Mouse (Mus musculus): Measurements from ENCODE around the gene Adcy4. TPM values are rescaled to one million over a fixed set of nuclear protein-coding genes. Genes with fewer than 3 reads are reported as not detected.
A peak's percentile ranks its signal among the peaks of the same experiment; 100 is the strongest.

Gene Adcy4
- polyA plus RNA-seq, 1 experiment from 2014 or later, result 14.5 TPM

DNA sequence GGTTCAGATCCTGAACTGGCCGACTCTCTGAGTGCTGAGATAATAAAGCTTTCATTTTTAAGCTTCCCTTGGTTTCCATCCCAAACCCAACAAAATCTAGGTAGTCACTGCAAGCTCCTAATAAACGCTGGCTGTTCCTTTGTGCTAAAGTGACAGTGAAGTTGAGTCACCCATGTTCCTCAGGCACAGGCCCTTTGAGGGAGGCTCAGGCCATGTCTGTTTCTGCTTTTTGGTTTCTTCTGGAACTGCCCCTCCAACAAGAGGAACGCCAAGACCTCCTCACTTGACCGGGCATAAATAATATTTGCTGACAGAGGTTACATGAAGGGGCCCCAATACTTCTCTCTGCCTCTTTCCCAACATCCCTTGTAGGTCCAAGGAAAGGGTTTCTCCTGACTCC is 48.1 kb downstream of the Adcy4 start:
- no peak overlapping the region for H3K27ac ChIP-seq
- H3K27me3 ChIP-seq (ENCODE audit: insufficient read depth, poor library complexity, severe bottlenecking), result 0 out of 2 replicates have a peak, but pooled peaks cover 4% of the 10 kb centered on the region
- peaks cover 27% of the 10 kb centered on the region for H3K36me3 ChIP-seq
- no peaks in the 10 kb centered on the region for H3K4me1 ChIP-seq
- 82% methylated on average over 4 of the region's 4 CpGs for WGBS
- H3K9me3 ChIP-seq, result no peaks in the 10 kb centered on the region
- H3K4me3 ChIP-seq, result no peak overlapping the region
- DNase-seq (ENCODE audit: low spot score), result no peak

DNA sequence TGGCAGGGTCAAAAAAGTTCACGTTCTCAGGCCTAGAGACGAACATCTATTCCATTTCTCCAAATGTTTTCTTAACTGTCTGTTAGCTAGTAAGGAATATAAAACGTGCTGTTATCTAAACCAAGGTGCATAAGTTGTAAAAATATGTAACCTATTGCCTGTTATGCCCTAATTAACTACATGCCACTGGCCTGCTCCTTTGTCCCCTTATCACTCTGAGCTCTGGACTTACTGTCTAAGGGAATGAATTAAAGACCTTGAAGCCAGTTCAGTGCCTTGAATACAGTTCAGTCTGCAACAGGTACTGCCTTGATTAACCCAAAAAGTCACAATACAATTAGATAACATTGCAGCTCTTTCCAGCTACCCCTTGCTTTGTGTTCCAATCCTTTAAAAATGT is 48.6 kb downstream of the Adcy4 start:
- peaks cover 22% of the 10 kb centered on the region for H3K36me3 ChIP-seq
- WGBS, result 64% methylated on average over 3 of the region's 3 CpGs
- no peaks in the 10 kb centered on the region for H3K4me1 ChIP-seq
- no peak overlapping the region for H3K27ac ChIP-seq
- 0 out of 2 replicates have a peak, but pooled peaks cover 7% of the 10 kb centered on the region for H3K27me3 ChIP-seq (ENCODE audit: insufficient read depth, poor library complexity, severe bottlenecking)
- no peaks in the 10 kb centered on the region for H3K9me3 ChIP-seq
- no peak overlapping the region for H3K4me3 ChIP-seq
- DNase-seq (ENCODE audit: low spot score), result no peak

DNA sequence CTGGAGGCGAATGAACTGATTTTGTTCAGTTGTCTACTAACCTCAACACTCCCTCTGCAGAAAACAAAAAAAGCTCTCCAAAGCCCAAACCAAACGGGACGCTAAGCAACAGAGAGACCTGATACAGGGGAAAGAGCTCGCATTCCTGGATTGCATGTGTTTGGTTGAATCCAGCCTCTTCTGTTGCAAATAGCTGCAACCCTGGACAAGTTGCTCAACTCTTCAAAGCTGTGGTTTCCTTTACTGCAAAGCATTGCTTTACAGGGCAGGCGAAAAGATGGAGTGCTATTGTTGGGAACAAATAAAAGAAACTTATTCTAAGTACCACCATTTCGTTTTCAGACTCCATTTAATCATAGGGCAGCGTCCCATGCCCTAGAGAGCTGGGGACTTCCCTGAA is 49.0 kb downstream of the Adcy4 start:
- Histone ChIP-seq H3K4me3 (no peak overlapping the region), H3K4me1 (no peaks in the 10 kb centered on the region), H3K27me3 (ENCODE audit: insufficient read depth, poor library complexity, severe bottlenecking) (0 out of 2 replicates have a peak, but pooled peaks cover 12% of the 10 kb centered on the region), H3K9me3 (no peaks in the 10 kb centered on the region), H3K27ac (no peak overlapping the region), H3K36me3 (peaks cover 18% of the 10 kb centered on the region)
- DNase-seq (ENCODE audit: low spot score), result no peak
- 76% methylated on average over 7 of the region's 7 CpGs for WGBS

DNA sequence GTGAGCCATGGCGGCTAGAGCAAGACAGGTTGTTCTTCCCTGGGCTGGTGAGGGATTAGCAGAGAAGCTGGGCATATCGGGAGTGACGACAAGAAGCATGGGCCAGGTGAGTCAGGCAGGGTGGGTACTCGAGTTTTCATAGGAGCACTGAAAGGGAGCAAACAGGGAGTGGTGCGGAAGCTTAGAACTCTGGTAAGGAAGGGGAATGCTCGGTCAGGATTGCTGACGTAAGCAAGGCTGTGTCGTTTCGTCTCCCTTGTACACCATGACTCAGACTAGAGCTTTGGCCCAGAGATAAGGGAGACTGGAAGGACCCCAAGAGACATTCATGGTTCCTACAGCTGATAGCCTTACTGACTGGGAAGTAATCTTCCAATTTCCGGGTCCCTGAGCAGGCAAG is 50.0 kb downstream of the Adcy4 start:
- WGBS, result 57% methylated on average over 10 of the region's 10 CpGs
- no peak overlapping the region for H3K27ac ChIP-seq
- H3K4me3 ChIP-seq, result 0 out of 2 replicates have a peak overlapping the region, but pooled peaks have one; percentile 2
- peak; percentile 68 for DNase-seq (ENCODE audit: low spot score)
- peaks cover 8% of the 10 kb centered on the region; the same call in 1 of the 2 replicates for H3K36me3 ChIP-seq
- H3K27me3 ChIP-seq (ENCODE audit: insufficient read depth, poor library complexity, severe bottlenecking), result 0 out of 2 replicates have a peak, but pooled peaks cover 12% of the 10 kb centered on the region
- H3K9me3 ChIP-seq, result no peaks in the 10 kb centered on the region
- no peaks in the 10 kb centered on the region for H3K4me1 ChIP-seq

GRCm38 (mm10) chr14:55730531-55731032 is 53.3 kb downstream of the Adcy4 start:
- H3K27me3 ChIP-seq (ENCODE audit: insufficient read depth, poor library complexity, severe bottlenecking), result 0 out of 2 replicates have a peak, but pooled peaks cover 17% of the 10 kb centered on the region
- no peaks in the 10 kb centered on the region for H3K4me1 ChIP-seq
- H3K4me3 ChIP-seq, result no peak overlapping the region
- WGBS, result 79% methylated on average over 7 of the region's 7 CpGs
- no peaks in the 10 kb centered on the region for H3K36me3 ChIP-seq
- H3K9me3 ChIP-seq, result no peaks in the 10 kb centered on the region
- H3K27ac ChIP-seq, result no peak overlapping the region
- DNase-seq (ENCODE audit: low spot score), result no peak

DNA sequence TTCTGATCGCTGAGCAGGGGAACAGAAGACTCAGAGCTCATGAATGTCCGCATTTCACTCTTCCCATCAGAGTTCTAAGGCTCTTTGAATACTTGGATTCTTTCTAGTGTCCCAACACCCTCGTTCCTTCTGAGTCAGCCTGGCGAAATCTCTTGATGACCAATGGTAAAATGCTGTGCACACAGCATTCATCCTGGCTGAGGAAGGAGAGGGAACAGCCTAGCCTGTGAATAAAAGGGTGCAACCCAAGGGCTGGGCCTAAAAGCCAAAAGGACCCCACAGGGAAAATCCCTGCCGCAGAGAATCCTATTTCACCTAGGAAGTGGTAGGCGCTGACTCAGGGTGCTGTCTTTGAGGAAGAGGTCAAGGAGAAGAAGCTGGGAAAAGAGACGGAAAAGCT is 53.8 kb downstream of the Adcy4 start:
- WGBS, result 76% methylated on average over 7 of the region's 7 CpGs
- Histone ChIP-seq H3K36me3 (no peaks in the 10 kb centered on the region), H3K4me3 (no peak overlapping the region), H3K27me3 (ENCODE audit: insufficient read depth, poor library complexity, severe bottlenecking) (0 out of 2 replicates have a peak, but pooled peaks cover 17% of the 10 kb centered on the region), H3K9me3 (no peaks in the 10 kb centered on the region), H3K4me1 (no peaks in the 10 kb centered on the region), H3K27ac (no peak overlapping the region)
- DNase-seq (ENCODE audit: low spot score), result no peak

GRCm38 (mm10) chr14:55727889-55728685 is 55.8 kb downstream of the Adcy4 start:
- Histone ChIP-seq H3K36me3 (no peaks in the 10 kb centered on the region), H3K4me1 (no peaks in the 10 kb centered on the region), H3K27ac (no peak overlapping the region), H3K27me3 (ENCODE audit: insufficient read depth, poor library complexity, severe bottlenecking) (0 out of 2 replicates have a peak, but pooled peaks cover 17% of the 10 kb centered on the region), H3K4me3 (no peak overlapping the region), H3K9me3 (no peaks in the 10 kb centered on the region)
- peak; percentile 66 for DNase-seq (ENCODE audit: low spot score)
- WGBS, result 69% methylated on average over 8 of the region's 8 CpGs

- Histone ChIP-seq H3K4me3 (no peak overlapping the region), H3K27me3 (ENCODE audit: insufficient read depth, poor library complexity, severe bottlenecking) (0 out of 2 replicates have a peak, but pooled peaks cover 17% of the 10 kb centered on the region), H3K9me3 (no peaks in the 10 kb centered on the region), H3K4me1 (peaks cover 9% of the 10 kb centered on the region), H3K27ac (no peak overlapping the region), H3K36me3 (no peaks in the 10 kb centered on the region)
- no peak for DNase-seq (ENCODE audit: low spot score)
These were observed 57.6 kb downstream of the Adcy4 start for GRCm38 (mm10) chr14:55726261-55726660.

DNA sequence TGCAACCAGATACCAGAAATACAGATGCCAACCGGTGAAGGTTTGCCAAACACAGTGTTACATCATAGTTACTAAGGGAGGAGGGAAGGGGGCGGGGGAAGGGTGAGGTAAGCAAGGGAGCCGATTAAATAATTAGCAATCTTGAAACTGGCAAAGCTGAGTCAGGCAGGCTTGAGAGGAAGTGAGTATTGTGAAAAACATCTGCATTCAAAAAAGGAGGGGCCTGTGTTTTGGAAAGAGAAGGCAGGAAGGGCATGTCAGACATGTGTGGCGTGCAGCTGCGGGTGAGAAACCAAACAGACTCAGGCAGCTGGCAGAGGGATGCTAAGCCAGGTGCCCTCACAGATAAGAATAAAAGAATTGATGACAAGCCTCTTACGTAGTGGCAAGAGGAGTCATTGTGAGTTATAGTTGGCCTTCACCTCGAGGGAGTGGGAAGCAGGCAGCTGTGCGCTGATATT is 59.5 kb downstream of the Adcy4 start:
- Histone ChIP-seq H3K27me3 (ENCODE audit: insufficient read depth, poor library complexity, severe bottlenecking) (0 out of 2 replicates have a peak, but pooled peaks cover 5% of the 10 kb centered on the region), H3K27ac (no peak overlapping the region)

GRCm38 (mm10) chr14:55723433-55723832 is 60.5 kb downstream of the Adcy4 start:
- WGBS, result 90% methylated on average over 7 of the region's 7 CpGs
- DNase-seq (ENCODE audit: low spot score), result no peak
- Histone ChIP-seq H3K27me3 (ENCODE audit: insufficient read depth, poor library complexity, severe bottlenecking) (0 out of 2 replicates have a peak, but pooled peaks cover 4% of the 10 kb centered on the region), H3K9me3 (no peaks in the 10 kb centered on the region), H3K36me3 (peaks cover 22% of the 10 kb centered on the region), H3K4me3 (no peak overlapping the region), H3K4me1 (peaks cover 16% of the 10 kb centered on the region), H3K27ac (no peak overlapping the region)

More for the DNA sequence above, 59.5 kb downstream of the Adcy4 start:
- 50% methylated on average over 8 of the region's 8 CpGs for WGBS
- DNase-seq (ENCODE audit: low spot score), result no peak
- Histone ChIP-seq H3K36me3 (peaks cover 12% of the 10 kb centered on the region; the same call in 1 of the 2 replicates), H3K4me1 (peaks cover 16% of the 10 kb centered on the region), H3K4me3 (no peak overlapping the region), H3K9me3 (no peaks in the 10 kb centered on the region)

GRCm38 (mm10) chr14:55722438-55722945 is 61.4 kb downstream of the Adcy4 start:
- 49% methylated on average over 8 of the region's 8 CpGs for WGBS
- peak overlapping the region; percentile 95 for H3K27ac ChIP-seq

GRCm38 (mm10) chr14:55721700-55722437 is 62.0 kb downstream of the Adcy4 start, which contains the start of gene Rabggta:
Rabggta (minus strand) TSS chr14:55722263.
- DNase-seq (ENCODE audit: low spot score), result peak; percentile 97
- Histone ChIP-seq H3K36me3 (peaks cover 36% of the 10 kb centered on the region), H3K27me3 (ENCODE audit: insufficient read depth, poor library complexity, severe bottlenecking) (no peaks in the 10 kb centered on the region), H3K27ac (peak within 1 kb of the TSS; percentile 95), H3K9me3 (no peaks in the 10 kb centered on the region), H3K4me1 (peaks cover 16% of the 10 kb centered on the region), H3K4me3 (peak within 1 kb of the TSS; percentile 88)
- WGBS, result under 1% methylated on average over 50 of the region's 50 CpGs

More at GRCm38 (mm10) chr14:55722438-55722945, 61.4 kb downstream of the Adcy4 start:
- H3K36me3 ChIP-seq, result peaks cover 30% of the 10 kb centered on the region
- H3K9me3 ChIP-seq, result no peaks in the 10 kb centered on the region
- no peak for DNase-seq (ENCODE audit: low spot score)
- peak overlapping the region; percentile 88 for H3K4me3 ChIP-seq
- peaks cover 16% of the 10 kb centered on the region for H3K4me1 ChIP-seq
- H3K27me3 ChIP-seq (ENCODE audit: insufficient read depth, poor library complexity, severe bottlenecking), result no peaks in the 10 kb centered on the region
